Mouse (Mus musculus) myocyte (in vitro differentiated cells): ENCODE data around the gene Pold1. TPM values are rescaled to one million over a fixed set of nuclear protein-coding genes. Genes with fewer than 3 reads are reported as not detected.

Source experiments
- H3K27me3 ChIP-seq: one replicate; pipeline ENCODE4 v1.6.1; 2011; ENCODE audit not compliant: control insufficient read depth, insufficient read depth, insufficient read length
- H3K36me3 ChIP-seq: one replicate; pipeline ENCODE4 v1.6.1; 2011; ENCODE audit not compliant: control insufficient read depth, insufficient read depth
- H3K4me2 ChIP-seq: one replicate; pipeline ENCODE4 v1.6.1; 2011; ENCODE audit warnings: low read depth, control low read depth
- H3K4me3 ChIP-seq: one replicate; pipeline ENCODE4 v1.5.1; 2011; ENCODE audit warnings: mild to moderate bottlenecking, control low read depth, moderate library complexity
- H3K79me2 ChIP-seq: one replicate; pipeline ENCODE4 v1.6.1; 2011; ENCODE audit not compliant: control insufficient read depth, insufficient read depth
- H3ac ChIP-seq: one replicate; pipeline ENCODE4 v1.6.1; 2011; ENCODE audit not compliant: control insufficient read depth, insufficient read length
- CEBPB ChIP-seq: IDR thresholded peaks from 2 replicates; pipeline ENCODE4 v1.6.1; 2011; ENCODE audit warnings: mild to moderate bottlenecking, moderate library complexity; ENCODE audit not compliant: poor library complexity, insufficient read depth, severe bottlenecking
- E2F4 ChIP-seq: IDR thresholded peaks from one replicate; pipeline ENCODE4 v1.6.1; 2011; ENCODE audit warnings: mild to moderate bottlenecking, control low read depth, moderate library complexity; ENCODE audit not compliant: insufficient read depth
- MAX ChIP-seq: IDR thresholded peaks from one replicate; pipeline ENCODE4 v1.6.1; 2011; ENCODE audit warnings: low read depth, mild to moderate bottlenecking, control low read depth
- MYOD1 ChIP-seq, 3 experiments: IDR thresholded peaks; one replicate each; pipeline ENCODE4 v1.6.1; 2011; ENCODE audit warnings: control low read depth in 2 of 3, low read depth in 2 of 3, mild to moderate bottlenecking in 2 of 3, moderate library complexity in 1 of 3; ENCODE audit not compliant: insufficient read length in 2 of 3, control insufficient read depth in 1 of 3
- MYOG ChIP-seq, 3 experiments: IDR thresholded peaks; one replicate each; pipeline ENCODE4 v1.6.1; 2011; ENCODE audit warnings: control low read depth in 2 of 3, low read depth in 2 of 3, mild to moderate bottlenecking in 2 of 3; ENCODE audit not compliant: insufficient read length in 2 of 3, control insufficient read depth in 1 of 3, insufficient read depth in 1 of 3
- POLR2A ChIP-seq: IDR thresholded peaks from one replicate; pipeline ENCODE4 v1.6.1; 2011; ENCODE audit warnings: low read depth, mild to moderate bottlenecking, control low read depth, moderate library complexity; ENCODE audit not compliant: insufficient read length
- POLR2AphosphoS2 ChIP-seq: IDR thresholded peaks from one replicate; pipeline ENCODE4 v1.6.1; 2011; ENCODE audit warnings: low read depth, control low read depth; ENCODE audit not compliant: insufficient read length
- REST ChIP-seq: IDR thresholded peaks from one replicate; pipeline ENCODE4 v1.6.1; 2011; ENCODE audit warnings: mild to moderate bottlenecking, control low read depth, moderate library complexity; ENCODE audit not compliant: insufficient read depth, insufficient read length
- SRF ChIP-seq: IDR thresholded peaks from one replicate; pipeline ENCODE4 v1.6.1; 2011; ENCODE audit warnings: low read depth; ENCODE audit not compliant: control insufficient read depth, insufficient read length
- TCF12 ChIP-seq: IDR thresholded peaks from one replicate; pipeline ENCODE4 v1.6.1; 2011; ENCODE audit warnings: mild to moderate bottlenecking, control low read depth; ENCODE audit not compliant: poor library complexity, insufficient read depth, severe bottlenecking
- TCF3 ChIP-seq: IDR thresholded peaks from one replicate; pipeline ENCODE4 v1.6.1; 2011; ENCODE audit warnings: low read depth, control low read depth; ENCODE audit not compliant: insufficient read length
- USF1 ChIP-seq: IDR thresholded peaks from one replicate; pipeline ENCODE4 v1.6.1; 2011; ENCODE audit warnings: low read depth, mild to moderate bottlenecking, control low read depth, moderate library complexity
- polyA plus RNA-seq: library from polyadenylated mRNA; unstranded; fragments of >200 nt; fragmentation: generic; extraction: Trizol; gene quantifications from one replicate; pipeline ENCODE4 v1.2.1, GENCODE M21; 2012; ENCODE audit warnings: missing spikeins

The Pold1 gene
- polyA plus RNA-seq, 1 experiment, result 23.9 TPM

- Histone ChIP-seq H3K4me3 (no peak overlapping the region), H3K79me2 (no peaks in the 10 kb centered on the region), H3K4me2 (no peak overlapping the region), H3K27me3 (no peaks in the 10 kb centered on the region), H3K36me3 (no peaks in the 10 kb centered on the region), H3ac (no peak overlapping the region)
- no peak for TF ChIP-seq POLR2AphosphoS2
- TF ChIP-seq TCF3, result no peak
- no peak for TF ChIP-seq TCF12
- TF ChIP-seq MYOG (IDR thresholded peaks at IDR 0.05; ENCODE audit: control insufficient read depth in 1 of 3, insufficient read depth in 1 of 3, insufficient read length in 2 of 3, low read depth in 2 of 3), result no peak
Measured at GRCm38 (mm10) chr7:44529518-44529917, 19.1 kb downstream of the Pold1 start.

- Histone ChIP-seq H3K4me3 (no peak overlapping the region), H3ac (no peak overlapping the region), H3K4me2 (peak overlapping the region; percentile 46), H3K36me3 (no peaks in the 10 kb centered on the region), H3K27me3 (no peaks in the 10 kb centered on the region), H3K79me2 (no peaks in the 10 kb centered on the region)
- TF ChIP-seq SRF (no peak), E2F4 (no peak), REST (no peak), MYOG (IDR thresholded peaks at IDR 0.05; ENCODE audit: control insufficient read depth in 1 of 3, insufficient read depth in 1 of 3, insufficient read length in 2 of 3, low read depth in 2 of 3) (no peak), TCF3 (no peak), TCF12 (no peak), MAX (no peak), CEBPB (no peak), POLR2AphosphoS2 (no peak), USF1 (no peak), POLR2A (no peak), MYOD1 (IDR thresholded peaks at IDR 0.05; ENCODE audit: control insufficient read depth in 1 of 3, insufficient read length in 2 of 3, low read depth in 2 of 3) (no peak)
Measured at GRCm38 (mm10) chr7:44527483-44528398, 20.9 kb downstream of the Pold1 start.

- H3K27me3 ChIP-seq, result no peaks in the 10 kb centered on the region
- no peaks in the 10 kb centered on the region for H3K36me3 ChIP-seq
- TF ChIP-seq E2F4 (no peak), USF1 (no peak), CEBPB (no peak), TCF3 (no peak), MYOD1 (IDR thresholded peaks at IDR 0.05; ENCODE audit: control insufficient read depth in 1 of 3, insufficient read length in 2 of 3, low read depth in 2 of 3) (no peak), POLR2AphosphoS2 (no peak), POLR2A (no peak), REST (no peak), MYOG (IDR thresholded peaks at IDR 0.05; ENCODE audit: control insufficient read depth in 1 of 3, insufficient read depth in 1 of 3, insufficient read length in 2 of 3, low read depth in 2 of 3) (no peak), TCF12 (no peak), SRF (no peak), MAX (no peak)
- no peaks in the 10 kb centered on the region for H3K79me2 ChIP-seq
- H3K4me2 ChIP-seq, result no peak overlapping the region
- H3ac ChIP-seq, result no peak overlapping the region
- no peak overlapping the region for H3K4me3 ChIP-seq
Measured at GRCm38 (mm10) chr7:44526414-44527154, 22.1 kb downstream of the Pold1 start.

- H3K27me3 ChIP-seq, result peaks cover 6% of the 10 kb centered on the region
- H3ac ChIP-seq, result no peak overlapping the region
- H3K4me2 ChIP-seq, result peak overlapping the region; percentile 58
- no peaks in the 10 kb centered on the region for H3K36me3 ChIP-seq
- peak in 1 of 3 experiments; percentile 34 for TF ChIP-seq MYOD1 (IDR thresholded peaks at IDR 0.05; ENCODE audit: control insufficient read depth in 1 of 3, insufficient read length in 2 of 3, low read depth in 2 of 3)
- TF ChIP-seq MYOG (IDR thresholded peaks at IDR 0.05; ENCODE audit: control insufficient read depth in 1 of 3, insufficient read depth in 1 of 3, insufficient read length in 2 of 3, low read depth in 2 of 3), result peak in 1 of 3 experiments; percentile 44
- TF ChIP-seq MAX, result no peak
- H3K4me3 ChIP-seq, result no peak overlapping the region
- H3K79me2 ChIP-seq, result no peaks in the 10 kb centered on the region
Measured at GRCm38 (mm10) chr7:44525126-44525832, 23.4 kb downstream of the Pold1 start.
